9 mouse cellular contexts compared by ENCODE assay signal in genomic region chr3:48846049-48846653, GRCm38 (mm10).
DNase-seq lines count a peak whose midpoint lies in the region; ATAC-seq and TF ChIP-seq lines count a peak whose summit lies in the region.
"Had no signal": no experiment of that assay in that cellular context is flagged by ENCODE, and none has a peak within 500 bp of the region (broad histone marks: within the 10 kb centered on the region; RNA-seq: fewer than 3 reads in every experiment).

No protein-coding gene starts in this region.

- H3K9ac ChIP-seq in liver, embryonic 12.5 days, result no peak overlapping the region
- H3K9ac ChIP-seq in embryonic facial prominence, embryonic 15.5 days, result no peak overlapping the region
- H3K9ac ChIP-seq in kidney, postnatal 0 days (ENCODE audit: low read depth, low read length), result no peak overlapping the region
- no peak overlapping the region for H3K9ac ChIP-seq in limb, embryonic 13.5 days

- TF ChIP-seq CTCF in kidney, postnatal 0 days (IDR thresholded peaks at IDR 0.05; ENCODE audit: low read depth), result peak; percentile 80

- H3K4me1 ChIP-seq in liver, embryonic 12.5 days, result no peaks in the 10 kb centered on the region
- H3K4me1 ChIP-seq in embryonic facial prominence, embryonic 15.5 days, result no peaks in the 10 kb centered on the region
- H3K4me1 ChIP-seq in kidney, postnatal 0 days (replicated peaks; ENCODE audit: insufficient read depth, low read length), result no peaks in the 10 kb centered on the region
- H3K4me1 ChIP-seq in limb, embryonic 13.5 days, result no peaks in the 10 kb centered on the region

- no peaks in the 10 kb centered on the region for H3K36me3 ChIP-seq in liver, embryonic 12.5 days
- H3K36me3 ChIP-seq in embryonic facial prominence, embryonic 15.5 days, result no peaks in the 10 kb centered on the region
- no peaks in the 10 kb centered on the region for H3K36me3 ChIP-seq in kidney, postnatal 0 days (ENCODE audit: insufficient read depth, low read length)
- no peaks in the 10 kb centered on the region for H3K36me3 ChIP-seq in limb, embryonic 13.5 days

- no peaks in the 10 kb centered on the region for H3K27me3 ChIP-seq in liver, embryonic 12.5 days (replicated peaks)
- no peaks in the 10 kb centered on the region for H3K27me3 ChIP-seq in embryonic facial prominence, embryonic 15.5 days
- H3K27me3 ChIP-seq in kidney, postnatal 0 days (ENCODE audit: insufficient read depth, low read length), result no peaks in the 10 kb centered on the region
- no peaks in the 10 kb centered on the region for H3K27me3 ChIP-seq in limb, embryonic 13.5 days

- DNase-seq in liver, result peak; percentile 43
- peak; percentile 27 to 64 for DNase-seq in adrenal gland, postnatal 36 days
- DNase-seq in kidney, postnatal 0 days (ENCODE audit: low spot score), result peak; percentile 86
- peak; percentile 56 for DNase-seq in retina, postnatal 7 days (ENCODE audit: low read depth, low spot score)

- H3K27ac ChIP-seq in liver, embryonic 12.5 days, result no peak overlapping the region
- no peak overlapping the region for H3K27ac ChIP-seq in embryonic facial prominence, embryonic 15.5 days (replicated peaks)
- no peak overlapping the region for H3K27ac ChIP-seq in kidney, postnatal 0 days
- no peak overlapping the region for H3K27ac ChIP-seq in limb, embryonic 13.5 days

- no peaks in the 10 kb centered on the region for H3K9me3 ChIP-seq in liver, embryonic 12.5 days (replicated peaks)
- H3K9me3 ChIP-seq in embryonic facial prominence, embryonic 15.5 days (replicated peaks), result no peaks in the 10 kb centered on the region
- H3K9me3 ChIP-seq in kidney, postnatal 0 days (replicated peaks; ENCODE audit: low read length), result no peaks in the 10 kb centered on the region
- H3K9me3 ChIP-seq in limb, embryonic 13.5 days, result no peaks in the 10 kb centered on the region

- no peak overlapping the region for H3K4me2 ChIP-seq in liver, embryonic 12.5 days
- peak overlapping the region; percentile 13; the same call in 1 of the 2 replicates for H3K4me2 ChIP-seq in embryonic facial prominence, embryonic 15.5 days (replicated peaks)
- no peak overlapping the region for H3K4me2 ChIP-seq in kidney, postnatal 0 days (ENCODE audit: low read length)
- H3K4me2 ChIP-seq in limb, embryonic 13.5 days (replicated peaks), result peak overlapping the region; percentile 27

- no peak overlapping the region for H3K4me3 ChIP-seq in liver, embryonic 12.5 days
- H3K4me3 ChIP-seq in embryonic facial prominence, embryonic 15.5 days (replicated peaks), result no peak overlapping the region
- no peak overlapping the region for H3K4me3 ChIP-seq in kidney, postnatal 0 days (replicated peaks; ENCODE audit: low read depth, low read length)
- no peak overlapping the region for H3K4me3 ChIP-seq in limb, embryonic 13.5 days
- H3K4me3 ChIP-seq: erythroblast, embryonic 14.5 days had no signal

- no peak for ATAC-seq in liver, embryonic 12.5 days
- ATAC-seq in embryonic facial prominence, embryonic 15.5 days (ENCODE audit: insufficient number of reproducible peaks, low FRiP score, low TSS enrichment, low read depth), result no peak
- ATAC-seq in kidney, postnatal 0 days (replicated peaks; ENCODE audit: low FRiP score, low read depth), result no peak
- peak; percentile 86 for ATAC-seq in limb, embryonic 13.5 days (ENCODE audit: low FRiP score, low read depth)
- ATAC-seq in granulocyte monocyte progenitor cell, adult 5-6 weeks (replicated peaks; ENCODE audit: poor library complexity, severe bottlenecking), result no peak

- 54% methylated on average over 6 of the region's 6 CpGs for WGBS in liver, embryonic 12.5 days (ENCODE audit: insufficient replicate concordance)
- WGBS in embryonic facial prominence, embryonic 15.5 days, result 38% methylated on average over 6 of the region's 6 CpGs
- 42% methylated on average over 6 of the region's 6 CpGs for WGBS in kidney, postnatal 0 days
- 17% methylated on average over 6 of the region's 6 CpGs for WGBS in limb, embryonic 13.5 days

Comparison
In these comparisons a context has a peak if more than half of its experiments do, and no peak if none do; other contexts are left out.
1. H3K4me2 ChIP-seq: peak in embryonic facial prominence, embryonic 15.5 days (single experiment) and limb, embryonic 13.5 days (single experiment); none in liver, embryonic 12.5 days (single experiment) and kidney, postnatal 0 days (single experiment).
2. Peak in every context shown above with its lines, with median percentiles within 50 percentile points of each other: DNase-seq.